Mouse (Mus musculus) forebrain, embryonic 12.5 days (tissue): Measurements from ENCODE around the gene Ddx46. TPM values are rescaled to one million over a fixed set of nuclear protein-coding genes. Genes with fewer than 3 reads are reported as not detected.
A peak's percentile ranks its signal among the peaks of the same experiment; 100 is the strongest.

Experiments
- ATAC-seq: fragments of 200-750 bp; cut with Nextera tagmentation; 2 replicates; pipeline ENCODE4 v1.8.0; 2017; ENCODE audit warnings: moderate TSS enrichment; ENCODE audit not compliant: low FRiP score
- H3K27ac ChIP-seq: fragments of 300-500 bp; sonication (generic); 2 replicates; pipeline ENCODE4 v1.5.1; 2016; ENCODE audit warnings: mild to moderate bottlenecking
- H3K27me3 ChIP-seq: fragments of 300-500 bp; sonication (generic); 2 replicates; pipeline ENCODE4 v1.6.1; 2016; ENCODE audit warnings: mild to moderate bottlenecking
- H3K36me3 ChIP-seq: fragments of 300-500 bp; sonication (generic); replicated peaks from 2 replicates; pipeline ENCODE4 v1.6.1; 2016; ENCODE audit warnings: mild to moderate bottlenecking
- H3K4me1 ChIP-seq: fragments of 300-500 bp; sonication (generic); 2 replicates; pipeline ENCODE4 v1.6.1; 2016
- H3K4me2 ChIP-seq: fragments of 300-500 bp; sonication (generic); 2 replicates; pipeline ENCODE4 v1.6.1; 2016; ENCODE audit warnings: mild to moderate bottlenecking, moderate library complexity
- H3K4me3 ChIP-seq: fragments of 300-500 bp; sonication (generic); replicated peaks from 2 replicates; pipeline ENCODE4 v1.5.1; 2016; ENCODE audit warnings: mild to moderate bottlenecking
- H3K9ac ChIP-seq: fragments of 300-500 bp; sonication (generic); 2 replicates; pipeline ENCODE4 v1.6.1; 2016; ENCODE audit warnings: mild to moderate bottlenecking
- H3K9me3 ChIP-seq: fragments of 300-500 bp; sonication (generic); 2 replicates; pipeline ENCODE4 v1.6.1; 2016
- WGBS: fragments of 180-500 bp; shearing (Covaris S2); methylation state at CpG from one replicate; pipeline ENCODE4 v1.1.7; 2016; 5-methylcytosine and 5-hydroxymethylcytosine counted together
- polyA plus RNA-seq: library from polyadenylated mRNA; unstranded; fragments of >200 nt; fragmentation: Nextera tagmentation; extraction: Ambion mirVana; gene quantifications from 2 replicates; pipeline ENCODE4 v1.2.1, GENCODE M21; 2016

Gene Ddx46
- polyA plus RNA-seq: 47.4 and 52.4 TPM in 2 replicates

DNA sequence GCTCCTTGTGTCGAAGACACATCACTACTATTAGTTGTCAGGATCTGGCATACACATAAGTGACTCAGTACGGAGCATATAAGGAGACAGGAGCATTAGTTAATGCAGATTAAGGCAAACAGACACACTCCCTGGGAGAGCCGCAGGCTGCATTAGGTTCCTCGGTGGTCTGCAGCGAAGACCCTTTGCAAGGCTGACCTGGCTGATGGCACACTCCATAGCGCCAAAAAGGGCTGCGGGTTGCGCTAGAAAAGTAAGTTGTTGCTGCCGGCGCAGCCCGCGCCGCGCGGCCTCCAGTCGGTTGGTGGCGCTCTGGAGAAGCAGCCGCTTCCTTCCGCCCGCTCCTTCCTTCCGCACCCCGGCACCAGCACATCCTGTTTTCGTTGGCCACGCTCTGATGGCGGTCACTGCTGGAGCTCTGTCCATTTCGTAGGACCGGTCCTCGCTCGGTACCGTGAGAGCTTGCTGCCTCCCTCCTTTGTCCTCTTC is at the start of gene Ddx46:
Gene Ddx46 (plus strand): TSS at position 389 of the 489 bp plus-strand sequence.
- ATAC-seq: peak; percentile 92
- H3K4me3 ChIP-seq: peak within 1 kb of the TSS; percentile 88
- H3K27ac ChIP-seq: no peak within 1 kb of the TSS
- H3K4me1 ChIP-seq: peaks cover 19% of the 10 kb centered on the region
- H3K36me3 ChIP-seq: peaks cover 48% of the 10 kb centered on the region
- no peaks in the 10 kb centered on the region for H3K27me3 ChIP-seq
- peak within 1 kb of the TSS; percentile 86 for H3K9ac ChIP-seq
- H3K4me2 ChIP-seq: peak within 1 kb of the TSS; percentile 71
- 8% methylated on average over 30 of the region's 30 CpGs for WGBS
- H3K9me3 ChIP-seq: no peaks in the 10 kb centered on the region

DNA sequence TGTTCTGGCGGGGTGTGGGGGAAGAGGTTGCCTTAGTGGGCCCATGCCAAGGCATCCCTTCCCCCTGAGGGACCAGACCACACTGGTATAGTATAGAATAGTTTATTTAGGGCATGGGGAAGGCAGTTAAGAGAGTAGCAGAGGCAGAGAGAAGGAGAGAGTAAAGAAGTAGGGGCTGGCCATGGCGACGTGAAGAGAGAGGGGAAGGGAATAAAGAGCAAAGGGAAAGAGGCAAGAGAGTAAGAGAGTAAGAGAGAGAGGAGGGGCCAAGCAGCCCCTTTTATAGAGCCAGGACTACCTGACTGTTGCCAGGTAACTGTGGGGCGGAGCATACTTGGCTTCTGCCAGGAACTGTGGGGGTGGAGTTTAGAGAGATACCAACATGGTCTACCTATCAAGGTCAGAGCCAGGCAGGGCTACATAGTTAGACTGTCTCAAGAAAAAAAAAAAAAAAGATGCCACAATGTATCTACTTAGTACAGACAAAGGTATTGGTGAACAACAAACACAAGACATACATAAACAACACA is 42.8 kb upstream of the Ddx46 start:
- H3K4me1 ChIP-seq: peaks cover 16% of the 10 kb centered on the region
- 74% methylated on average over 4 of the region's 4 CpGs for WGBS
- no peak overlapping the region for H3K9ac ChIP-seq
- H3K27me3 ChIP-seq: peaks cover 14% of the 10 kb centered on the region
- no peak overlapping the region for H3K4me3 ChIP-seq
- H3K36me3 ChIP-seq: peaks cover 27% of the 10 kb centered on the region
- no peak overlapping the region for H3K27ac ChIP-seq
- no peaks in the 10 kb centered on the region for H3K9me3 ChIP-seq
- no peak overlapping the region for H3K4me2 ChIP-seq
- peak; percentile 18; the same call in 1 of the 2 replicates for ATAC-seq

- WGBS: 5% methylated on average over 29 of the region's 29 CpGs
- peak overlapping the region; percentile 66; the same call in 1 of the 2 replicates for H3K27ac ChIP-seq
Observed at GRCm38 (mm10) chr13:55592512-55593253, 42.1 kb upstream of the Ddx46 start.

GRCm38 (mm10) chr13:55593254-55593747 is 41.5 kb upstream of the Ddx46 start:
- Histone ChIP-seq H3K36me3 (peaks cover 39% of the 10 kb centered on the region), H3K9ac (peak overlapping the region; percentile 90), H3K9me3 (no peaks in the 10 kb centered on the region), H3K4me1 (peaks cover 16% of the 10 kb centered on the region), H3K27ac (peak overlapping the region; percentile 66; the same call in 1 of the 2 replicates), H3K4me3 (peak overlapping the region; percentile 68), H3K27me3 (peaks cover 14% of the 10 kb centered on the region), H3K4me2 (peak overlapping the region; percentile 73)
- peak; percentile 65 for ATAC-seq
- under 1% methylated on average over 31 of the region's 31 CpGs for WGBS

More at GRCm38 (mm10) chr13:55592512-55593253, 42.1 kb upstream of the Ddx46 start:
- Histone ChIP-seq H3K9me3 (no peaks in the 10 kb centered on the region), H3K4me1 (peaks cover 16% of the 10 kb centered on the region), H3K27me3 (peaks cover 14% of the 10 kb centered on the region), H3K4me2 (peak overlapping the region; percentile 73), H3K9ac (peak overlapping the region; percentile 90), H3K4me3 (peak overlapping the region; percentile 68), H3K36me3 (peaks cover 33% of the 10 kb centered on the region)
- ATAC-seq: peak; percentile 98

- peaks cover 42% of the 10 kb centered on the region for H3K36me3 ChIP-seq
- 88% methylated on average over 12 of the region's 12 CpGs for WGBS
- no peak overlapping the region for H3K9ac ChIP-seq
- no peak overlapping the region for H3K4me2 ChIP-seq
- H3K27ac ChIP-seq: no peak overlapping the region
- H3K27me3 ChIP-seq: peaks cover 12% of the 10 kb centered on the region
- H3K4me3 ChIP-seq: no peak overlapping the region
- ATAC-seq: no peak
- peaks cover 21% of the 10 kb centered on the region for H3K4me1 ChIP-seq
- no peaks in the 10 kb centered on the region for H3K9me3 ChIP-seq
Observed at GRCm38 (mm10) chr13:55595375-55595774, 39.5 kb upstream of the Ddx46 start.

GRCm38 (mm10) chr13:55596802-55597201 is 38.0 kb upstream of the Ddx46 start:
- H3K4me1 ChIP-seq: peaks cover 28% of the 10 kb centered on the region
- no peak overlapping the region for H3K4me2 ChIP-seq
- no peak for ATAC-seq
- no peak overlapping the region for H3K9ac ChIP-seq
- H3K27me3 ChIP-seq: 0 out of 2 replicates have a peak, but pooled peaks cover 2% of the 10 kb centered on the region
- H3K27ac ChIP-seq: no peak overlapping the region
- no peaks in the 10 kb centered on the region for H3K9me3 ChIP-seq
- H3K4me3 ChIP-seq: no peak overlapping the region
- WGBS: 96% methylated on average over 12 of the region's 12 CpGs
- H3K36me3 ChIP-seq: peaks cover 42% of the 10 kb centered on the region

GRCm38 (mm10) chr13:55599566-55600540 is 35.0 kb upstream of the Ddx46 start, which contains the start of gene B4galt7:
Gene B4galt7, plus strand, starts transcription at chr13:55599896.
- H3K9me3 ChIP-seq: no peaks in the 10 kb centered on the region
- no peaks in the 10 kb centered on the region for H3K27me3 ChIP-seq
- peak within 1 kb of the TSS; percentile 87 for H3K9ac ChIP-seq
- peak within 1 kb of the TSS; percentile 78 for H3K4me2 ChIP-seq
- peaks cover 42% of the 10 kb centered on the region for H3K36me3 ChIP-seq
- 10% methylated on average over 50 of the region's 51 CpGs for WGBS
- peak; percentile 85 for ATAC-seq
- peaks cover 12% of the 10 kb centered on the region for H3K4me1 ChIP-seq
- H3K4me3 ChIP-seq: peak within 1 kb of the TSS; percentile 84
- H3K27ac ChIP-seq: peak within 1 kb of the TSS; percentile 50; the same call in 1 of the 2 replicates

DNA sequence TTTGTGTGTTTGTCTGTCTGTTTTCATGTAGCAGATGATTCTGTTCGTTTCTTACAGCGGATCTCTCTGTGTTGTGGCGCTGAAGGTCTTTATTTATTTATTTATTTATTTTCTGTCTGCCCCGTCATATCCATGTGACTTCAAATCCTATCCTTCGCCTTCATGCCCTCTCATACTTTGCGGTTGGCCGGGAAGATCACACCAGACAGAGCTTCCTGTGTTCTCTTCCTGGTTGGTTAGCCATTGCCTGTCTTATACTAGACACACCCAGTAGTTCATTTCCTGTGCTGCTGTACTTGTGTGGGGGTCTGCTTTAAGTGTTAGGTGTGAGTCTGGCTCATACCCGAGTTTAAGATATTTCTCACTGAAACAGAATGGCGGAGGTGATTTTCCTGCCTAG is 34.2 kb upstream of the Ddx46 start:
- Histone ChIP-seq H3K27ac (no peak overlapping the region), H3K4me3 (peak overlapping the region; percentile 84), H3K9me3 (no peaks in the 10 kb centered on the region), H3K27me3 (no peaks in the 10 kb centered on the region), H3K4me2 (peak overlapping the region; percentile 78), H3K4me1 (peaks cover 12% of the 10 kb centered on the region), H3K9ac (peak overlapping the region; percentile 87), H3K36me3 (peaks cover 37% of the 10 kb centered on the region)
- no peak for ATAC-seq
- 23% methylated on average over 9 of the region's 9 CpGs for WGBS

- no peak for ATAC-seq
Observed at GRCm38 (mm10) chr13:55601611-55602010, 33.2 kb upstream of the Ddx46 start.

GRCm38 (mm10) chr13:55604606-55605005 is 30.2 kb upstream of the Ddx46 start:
- Histone ChIP-seq H3K9me3 (no peaks in the 10 kb centered on the region), H3K4me3 (no peak overlapping the region), H3K4me2 (no peak overlapping the region), H3K27me3 (no peaks in the 10 kb centered on the region), H3K4me1 (peaks cover 8% of the 10 kb centered on the region), H3K27ac (no peak overlapping the region), H3K9ac (no peak overlapping the region), H3K36me3 (peaks cover 33% of the 10 kb centered on the region)
- no peak for ATAC-seq
- 95% methylated on average over 3 of the region's 3 CpGs for WGBS

More at GRCm38 (mm10) chr13:55601611-55602010, 33.2 kb upstream of the Ddx46 start:
- H3K27ac ChIP-seq: no peak overlapping the region
- no peak overlapping the region; the same call in 1 of the 2 replicates for H3K4me2 ChIP-seq
- peaks cover 28% of the 10 kb centered on the region for H3K36me3 ChIP-seq
- H3K9me3 ChIP-seq: no peaks in the 10 kb centered on the region
- WGBS: 12% methylated on average over 3 of the region's 3 CpGs
- peaks cover 12% of the 10 kb centered on the region for H3K4me1 ChIP-seq
- H3K27me3 ChIP-seq: no peaks in the 10 kb centered on the region
- no peak overlapping the region for H3K9ac ChIP-seq
- no peak overlapping the region for H3K4me3 ChIP-seq

- no peaks in the 10 kb centered on the region for H3K9me3 ChIP-seq
- H3K27ac ChIP-seq: no peak overlapping the region
- H3K4me3 ChIP-seq: no peak overlapping the region
- WGBS: 88% methylated on average over 10 of the region's 10 CpGs
- no peaks in the 10 kb centered on the region for H3K27me3 ChIP-seq
- peaks cover 41% of the 10 kb centered on the region for H3K36me3 ChIP-seq
- no peak overlapping the region for H3K9ac ChIP-seq
- no peak overlapping the region for H3K4me2 ChIP-seq
- ATAC-seq: no peak
- no peaks in the 10 kb centered on the region for H3K4me1 ChIP-seq
Observed at GRCm38 (mm10) chr13:55606899-55607623, 27.8 kb upstream of the Ddx46 start.
